Mouse (Mus musculus) liver, embryonic 13.5 days (tissue): ENCODE measurements around the gene Bcap29. TPM values are rescaled to one million over a fixed set of nuclear protein-coding genes. Genes with fewer than 3 reads are reported as not detected.

ENCODE experiments used
- ATAC-seq: fragments of 200-750 bp; cut with Nextera tagmentation; 2 replicates; pipeline ENCODE4 v1.8.0; 2017; ENCODE audit warnings: low read depth, mild to moderate bottlenecking, moderate number of reproducible peaks, moderate library complexity
- DNase-seq: peaks from one replicate; pipeline ENCODE4 v3.0.0; 2022
- H3K27ac ChIP-seq: fragments of 300-500 bp; sonication (generic); 2 replicates; pipeline ENCODE4 v1.5.1; 2015; ENCODE audit warnings: moderate library complexity, mild to moderate bottlenecking, inconsistent platforms
- H3K27me3 ChIP-seq: fragments of 300-500 bp; sonication (generic); 2 replicates; pipeline ENCODE4 v1.6.1; 2015; ENCODE audit warnings: mild to moderate bottlenecking, inconsistent platforms
- H3K36me3 ChIP-seq: fragments of 300-500 bp; sonication (generic); 2 replicates; pipeline ENCODE4 v1.6.1; 2015; ENCODE audit warnings: mild to moderate bottlenecking, inconsistent platforms
- H3K4me1 ChIP-seq: fragments of 300-500 bp; sonication (generic); replicated peaks from 2 replicates; pipeline ENCODE4 v1.6.1; 2015; ENCODE audit warnings: inconsistent platforms
- H3K4me2 ChIP-seq: fragments of 300-500 bp; sonication (generic); 2 replicates; pipeline ENCODE4 v1.6.1; 2015; ENCODE audit warnings: inconsistent platforms, mild to moderate bottlenecking, moderate library complexity
- H3K4me3 ChIP-seq: fragments of 300-500 bp; sonication (generic); replicated peaks from 2 replicates; pipeline ENCODE4 v1.5.1; 2015; ENCODE audit warnings: mild to moderate bottlenecking, inconsistent platforms
- H3K9ac ChIP-seq: fragments of 300-500 bp; sonication (generic); 2 replicates; pipeline ENCODE4 v1.6.1; 2015; ENCODE audit warnings: mild to moderate bottlenecking, inconsistent platforms
- H3K9me3 ChIP-seq: fragments of 300-500 bp; sonication (generic); replicated peaks from 2 replicates; pipeline ENCODE4 v1.6.1; 2016; ENCODE audit warnings: inconsistent platforms
- WGBS: fragments of 180-500 bp; shearing (Covaris S2); methylation state at CpG from one replicate; pipeline ENCODE4 v1.1.7; 2015; ENCODE audit not compliant: insufficient replicate concordance; 5-methylcytosine and 5-hydroxymethylcytosine counted together
- polyA plus RNA-seq: library from polyadenylated mRNA; unstranded; fragments of >200 nt; fragmentation: Nextera tagmentation; extraction: Ambion mirVana; gene quantifications from 2 replicates; pipeline ENCODE4 v1.2.1, GENCODE M21; 2015

Gene Bcap29
- polyA plus RNA-seq, 1 experiment from 2014 or later, result 41.8 TPM

GRCm38 (mm10) chr12:31620106-31620505 lies 14.4 kb downstream of the Bcap29 start:
- H3K36me3 ChIP-seq, result peaks cover 27% of the 10 kb centered on the region
- no peaks in the 10 kb centered on the region for H3K4me1 ChIP-seq
- no peak overlapping the region for H3K4me3 ChIP-seq
- no peak overlapping the region for H3K9ac ChIP-seq
- ATAC-seq (no peak), DNase-seq (no peak)
- no peak overlapping the region for H3K4me2 ChIP-seq
- H3K27me3 ChIP-seq, result no peaks in the 10 kb centered on the region
- no peak overlapping the region for H3K27ac ChIP-seq
- 84% methylated on average over 8 of the region's 8 CpGs for whole genome bisulfite sequencing
- no peaks in the 10 kb centered on the region for H3K9me3 ChIP-seq

GRCm38 (mm10) chr12:31613353-31613752 lies 21.1 kb downstream of the Bcap29 start:
- no peaks in the 10 kb centered on the region for H3K9me3 ChIP-seq
- WGBS, result 75% methylated on average over 4 of the region's 4 CpGs
- H3K27me3 ChIP-seq, result no peaks in the 10 kb centered on the region
- no peak overlapping the region for H3K27ac ChIP-seq
- H3K4me1 ChIP-seq, result no peaks in the 10 kb centered on the region
- no peak overlapping the region for H3K4me3 ChIP-seq
- DNase-seq, result no peak
- H3K36me3 ChIP-seq, result peaks cover 21% of the 10 kb centered on the region
- H3K4me2 ChIP-seq, result no peak overlapping the region
- H3K9ac ChIP-seq, result no peak overlapping the region
- no peak for ATAC-seq

- Histone ChIP-seq H3K27me3 (no peaks in the 10 kb centered on the region), H3K4me2 (no peak overlapping the region), H3K4me3 (no peak overlapping the region), H3K27ac (no peak overlapping the region), H3K9ac (no peak overlapping the region), H3K9me3 (no peaks in the 10 kb centered on the region), H3K4me1 (no peaks in the 10 kb centered on the region), H3K36me3 (peaks cover 2% of the 10 kb centered on the region; the same call in 1 of the 2 replicates)
- WGBS, result 55% methylated on average over 3 of the region's 3 CpGs
- DNase-seq (no peak), ATAC-seq (no peak)
These were observed 26.3 kb downstream of the Bcap29 start for GRCm38 (mm10) chr12:31608138-31608537.

- no peak for ATAC-seq
- Histone ChIP-seq H3K27me3 (no peaks in the 10 kb centered on the region), H3K4me2 (no peak overlapping the region), H3K9me3 (no peaks in the 10 kb centered on the region), H3K4me3 (no peak overlapping the region), H3K36me3 (no peaks in the 10 kb centered on the region), H3K9ac (no peak overlapping the region), H3K4me1 (no peaks in the 10 kb centered on the region), H3K27ac (no peak overlapping the region)
- 84% methylated on average over 3 of the region's 3 CpGs for WGBS
- DNase-seq, result no peak
These were observed 29.6 kb downstream of the Bcap29 start for GRCm38 (mm10) chr12:31604894-31605293.

GRCm38 (mm10) chr12:31603586-31603985 lies 30.9 kb downstream of the Bcap29 start:
- Histone ChIP-seq H3K9me3 (no peaks in the 10 kb centered on the region), H3K4me1 (no peaks in the 10 kb centered on the region), H3K9ac (no peak overlapping the region), H3K36me3 (peaks cover 7% of the 10 kb centered on the region), H3K4me2 (no peak overlapping the region), H3K27ac (no peak overlapping the region), H3K4me3 (no peak overlapping the region), H3K27me3 (no peaks in the 10 kb centered on the region)
- 54% methylated on average over 6 of the region's 6 CpGs for whole genome bisulfite sequencing
- DNase-seq, result no peak
- ATAC-seq, result no peak

GRCm38 (mm10) chr12:31594296-31594695 lies 40.2 kb downstream of the Bcap29 start:
- H3K4me3 ChIP-seq, result no peak overlapping the region
- ATAC-seq (no peak), DNase-seq (no peak)
- H3K4me1 ChIP-seq, result no peaks in the 10 kb centered on the region
- H3K9me3 ChIP-seq, result no peaks in the 10 kb centered on the region
- peaks cover 6% of the 10 kb centered on the region; the same call in 1 of the 2 replicates for H3K36me3 ChIP-seq
- WGBS, result 90% methylated on average over 3 of the region's 3 CpGs
- no peak overlapping the region for H3K4me2 ChIP-seq
- H3K9ac ChIP-seq, result no peak overlapping the region
- H3K27me3 ChIP-seq, result no peaks in the 10 kb centered on the region
- no peak overlapping the region for H3K27ac ChIP-seq

- DNase-seq (no peak), ATAC-seq (no peak)
- Histone ChIP-seq H3K4me2 (no peak overlapping the region), H3K36me3 (peaks cover 4% of the 10 kb centered on the region; the same call in 1 of the 2 replicates), H3K27ac (no peak overlapping the region), H3K9ac (no peak overlapping the region), H3K4me1 (no peaks in the 10 kb centered on the region), H3K9me3 (no peaks in the 10 kb centered on the region), H3K4me3 (no peak overlapping the region), H3K27me3 (no peaks in the 10 kb centered on the region)
- 51% methylated on average over 3 of the region's 3 CpGs for WGBS
These were observed 42.4 kb downstream of the Bcap29 start for GRCm38 (mm10) chr12:31592011-31592410.

- DNase-seq (no peak), ATAC-seq (no peak)
- Histone ChIP-seq H3K9me3 (no peaks in the 10 kb centered on the region), H3K4me1 (no peaks in the 10 kb centered on the region), H3K27me3 (no peaks in the 10 kb centered on the region; the same call in 1 of the 2 replicates), H3K27ac (no peak overlapping the region), H3K4me3 (no peak overlapping the region), H3K9ac (no peak overlapping the region), H3K36me3 (no peaks in the 10 kb centered on the region), H3K4me2 (no peak overlapping the region)
- WGBS, result 57% methylated on average over 2 of the region's 2 CpGs
These were observed 50.7 kb downstream of the Bcap29 start for GRCm38 (mm10) chr12:31583726-31584125.

- no peak for ATAC-seq
- no peak overlapping the region for H3K4me3 ChIP-seq
- no peaks in the 10 kb centered on the region for H3K9me3 ChIP-seq
- H3K4me2 ChIP-seq, result no peak overlapping the region
- no peak overlapping the region for H3K9ac ChIP-seq
- no peaks in the 10 kb centered on the region; the same call in 1 of the 2 replicates for H3K27me3 ChIP-seq
- no peak for DNase-seq
- H3K36me3 ChIP-seq, result no peaks in the 10 kb centered on the region
- WGBS, result 66% methylated on average over 5 of the region's 5 CpGs
- no peak overlapping the region for H3K27ac ChIP-seq
- no peaks in the 10 kb centered on the region for H3K4me1 ChIP-seq
These were observed 52.4 kb downstream of the Bcap29 start for GRCm38 (mm10) chr12:31582081-31582480.

GRCm38 (mm10) chr12:31581319-31581810 lies 53.1 kb downstream of the Bcap29 start:
- ATAC-seq (no peak), DNase-seq (no peak)
- 65% methylated on average over 7 of the region's 7 CpGs for WGBS
- no peaks in the 10 kb centered on the region for H3K4me1 ChIP-seq
- H3K4me3 ChIP-seq, result no peak overlapping the region
- no peaks in the 10 kb centered on the region for H3K36me3 ChIP-seq
- H3K27ac ChIP-seq, result no peak overlapping the region
- H3K9me3 ChIP-seq, result no peaks in the 10 kb centered on the region
- H3K27me3 ChIP-seq, result no peaks in the 10 kb centered on the region; the same call in 1 of the 2 replicates
- no peak overlapping the region for H3K4me2 ChIP-seq
- no peak overlapping the region for H3K9ac ChIP-seq

GRCm38 (mm10) chr12:31580634-31581318 lies 53.7 kb downstream of the Bcap29 start:
- ATAC-seq (no peak), DNase-seq (no peak)
- no peak overlapping the region for H3K4me3 ChIP-seq
- H3K9me3 ChIP-seq, result no peaks in the 10 kb centered on the region
- H3K36me3 ChIP-seq, result no peaks in the 10 kb centered on the region
- no peaks in the 10 kb centered on the region; the same call in 1 of the 2 replicates for H3K27me3 ChIP-seq
- WGBS, result 64% methylated on average over 5 of the region's 5 CpGs
- no peaks in the 10 kb centered on the region for H3K4me1 ChIP-seq
- H3K9ac ChIP-seq, result no peak overlapping the region
- no peak overlapping the region for H3K27ac ChIP-seq
- no peak overlapping the region for H3K4me2 ChIP-seq
